Mouse (Mus musculus) ES-E14 (cell line): Measurements from ENCODE around the gene Uqcc1.

Experiments
- HCFC1 ChIP-seq: IDR thresholded peaks from 2 replicates; pipeline ENCODE4 v1.6.1; 2012; ENCODE audit warnings: low read length, inconsistent platforms, borderline replicate concordance; ENCODE audit not compliant: insufficient read depth
- ZC3H11A ChIP-seq: IDR thresholded peaks from 2 replicates; pipeline ENCODE4 v1.6.1; 2012; ENCODE audit warnings: low read depth, mild to moderate bottlenecking, inconsistent platforms, low read length, borderline replicate concordance

DNA sequence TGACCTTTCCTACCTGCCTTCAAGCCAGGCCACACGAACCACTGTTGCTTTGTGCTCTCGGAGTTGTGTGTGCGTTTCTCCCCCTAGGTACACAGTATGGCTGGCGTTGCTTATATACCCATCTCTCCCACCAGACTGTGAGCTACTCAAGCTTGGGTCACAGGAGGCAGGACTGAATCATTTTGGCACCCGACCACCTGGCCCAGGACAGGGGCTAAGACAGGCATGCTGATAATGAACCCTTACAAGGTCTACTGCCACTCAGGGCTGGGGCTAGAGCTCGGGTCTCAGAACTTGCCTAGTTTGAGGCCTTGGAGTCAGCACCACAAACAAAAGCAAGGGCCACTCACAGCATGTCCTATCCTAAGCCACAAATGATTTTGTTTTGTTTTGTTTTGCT is 68.5 kb downstream of the Uqcc1 start:
- TF ChIP-seq HCFC1 (no peak), ZC3H11A (no peak)
